ENCODE assay signal across 17 mouse cellular contexts in genomic region chr7:72280721-72281120, GRCm38 (mm10). TPM values are rescaled to one million over a fixed set of nuclear protein-coding genes. Genes with fewer than 3 reads are reported as not detected.
A peak's percentile ranks its signal among the peaks of the same experiment; 100 is the strongest.
DNase-seq lines count a peak whose midpoint lies in the region; ATAC-seq lines count a peak whose summit lies in the region.
"Had no signal": no experiment of that assay in that cellular context is flagged by ENCODE, and none has a peak within 500 bp of the region (broad histone marks: within the 10 kb centered on the region; RNA-seq: fewer than 3 reads in every experiment).

No protein-coding gene starts in this region.

- 73% methylated on average over 3 of the region's 3 CpGs for WGBS in limb, embryonic 10.5 days
- 68% methylated on average over 3 of the region's 3 CpGs for WGBS in forebrain, embryonic 16.5 days

- intact Hi-C loops in left cerebral cortex, postnatal 36 days (cut with DNase I) = no loop called here

- no peak overlapping the region for H3K4me3 ChIP-seq in limb, embryonic 10.5 days
- H3K4me3 ChIP-seq in forebrain, embryonic 16.5 days (replicated peaks; ENCODE audit: low read length) = no peak overlapping the region
- H3K4me3 ChIP-seq: hindbrain, embryonic 15.5 days; liver, embryonic 15.5 days; midbrain, embryonic 10.5 days had no signal

- peak; percentile 14 for ATAC-seq in activated CD4-positive, CD25-positive, alpha-beta regulatory T cell, adult 4 months
- no peak for ATAC-seq in forebrain, embryonic 16.5 days

- no peak overlapping the region for H3K9ac ChIP-seq in forebrain, embryonic 16.5 days (replicated peaks; ENCODE audit: low read depth, low read length)
- H3K9ac ChIP-seq: hindbrain, embryonic 15.5 days; liver, embryonic 15.5 days had no signal

- H3K36me3 ChIP-seq in limb, embryonic 10.5 days = no peaks in the 10 kb centered on the region
- H3K36me3 ChIP-seq in forebrain, embryonic 16.5 days (ENCODE audit: control insufficient read depth, insufficient read depth) = no peaks in the 10 kb centered on the region
- H3K36me3 ChIP-seq: hindbrain, embryonic 15.5 days; liver, embryonic 15.5 days; midbrain, embryonic 10.5 days had no signal

- H3K27me3 ChIP-seq in limb, embryonic 10.5 days (ENCODE audit: low read depth, poor library complexity, severe bottlenecking) = no peaks in the 10 kb centered on the region
- no peaks in the 10 kb centered on the region for H3K27me3 ChIP-seq in forebrain, embryonic 16.5 days (replicated peaks; ENCODE audit: control insufficient read depth, insufficient read depth, low read length)
- H3K27me3 ChIP-seq: hindbrain, embryonic 15.5 days; liver, embryonic 15.5 days had no signal

- peak; percentile 45 for DNase-seq in CD4-positive helper T cell, adult 2 months (ENCODE audit: low read depth, low spot score)
- DNase-seq in naive thymus-derived CD4-positive, alpha-beta T cell, adult 2 months (ENCODE audit: low read depth) = peak; percentile 36
- peak; percentile 41 to 49 for DNase-seq in thymus, adult 18-20 months
- no peak for DNase-seq in left cerebral cortex, adult 8-10 months (ENCODE audit: low spot score in 2 of 2)
- no peak for DNase-seq in limb, embryonic 10.5 days (ENCODE audit: low spot score)
- DNase-seq in left cerebral cortex, postnatal 36 days (ENCODE audit: low spot score in 2 of 2) = no peak
- DNase-seq: cerebellum, postnatal 25 days; gastrocnemius, postnatal 25 days; kidney, adult 8-10 months; left cerebral cortex, postnatal 4 days; retina, postnatal 1 day had no signal

- H3K4me2 ChIP-seq in forebrain, embryonic 16.5 days (ENCODE audit: low read length) = no peak overlapping the region
- H3K4me2 ChIP-seq: hindbrain, embryonic 15.5 days; liver, embryonic 15.5 days had no signal

- no peak overlapping the region for H3K27ac ChIP-seq in limb, embryonic 10.5 days
- no peak overlapping the region for H3K27ac ChIP-seq in forebrain, embryonic 16.5 days (ENCODE audit: low read length)
- H3K27ac ChIP-seq: hindbrain, embryonic 15.5 days; liver, embryonic 15.5 days; midbrain, embryonic 10.5 days had no signal

- H3K9me3 ChIP-seq in limb, embryonic 10.5 days (replicated peaks) = no peaks in the 10 kb centered on the region
- no peaks in the 10 kb centered on the region for H3K9me3 ChIP-seq in forebrain, embryonic 16.5 days (ENCODE audit: control insufficient read depth, low read length)
- H3K9me3 ChIP-seq: hindbrain, embryonic 15.5 days; liver, embryonic 15.5 days; midbrain, embryonic 10.5 days had no signal

- peaks cover 4% of the 10 kb centered on the region for H3K4me1 ChIP-seq in limb, embryonic 10.5 days
- no peaks in the 10 kb centered on the region for H3K4me1 ChIP-seq in forebrain, embryonic 16.5 days (replicated peaks; ENCODE audit: control insufficient read depth, insufficient read depth, low read length)
- H3K4me1 ChIP-seq: hindbrain, embryonic 15.5 days; liver, embryonic 15.5 days; midbrain, embryonic 10.5 days had no signal

RNA-seq across cellular contexts. Expression of gene Mctp2, which starts 25.7 kb away (rescaled TPM):
- polyA plus RNA-seq in activated CD4-positive, CD25-positive, alpha-beta regulatory T cell, adult 4 months (2017; shearing (Covaris generic)) = 1 to 10 TPM; 2.3 to 2.4 TPM
- 1 to 10 TPM; 1.4 to 1.8 (median 1.6) TPM for total RNA-seq in left cerebral cortex, adult 8-10 months (2022)
- 0.79 and 0.93 TPM in 2 replicates for polyA plus RNA-seq in limb, embryonic 10.5 days (2016; fragmentation: Nextera tagmentation; extraction: Ambion mirVana)
- total RNA-seq in left cerebral cortex, postnatal 36 days (2021) = 1 to 10 TPM; 1.9 to 2.2 TPM
- 0.21 and 0.24 TPM in 2 replicates for polyA plus RNA-seq in forebrain, embryonic 16.5 days (2015; fragmentation: Nextera tagmentation; extraction: Ambion mirVana)
- total RNA-seq: MEL had no signal

Comparison
In these comparisons a context has a peak if more than half of its experiments do, and no peak if none do; other contexts are left out.
1. DNase-seq: peak in CD4-positive helper T cell, adult 2 months (single experiment), naive thymus-derived CD4-positive, alpha-beta T cell, adult 2 months (single experiment) and thymus, adult 18-20 months (2 of 2); none in left cerebral cortex, adult 8-10 months (0 of 2), limb, embryonic 10.5 days (single experiment) and left cerebral cortex, postnatal 36 days (0 of 2).